Mouse (Mus musculus) brown adipose tissue, adult 24 weeks (tissue): ENCODE measurements around the gene Myo5a. TPM values are rescaled to one million over a fixed set of nuclear protein-coding genes. Genes with fewer than 3 reads are reported as not detected.
A peak's percentile ranks its signal among the peaks of the same experiment; 100 is the strongest.
"Not testable (repeated sequence)": the region's sequence is repeated elsewhere in the genome, so short reads cannot be mapped to it uniquely, and the experiment has no call there.

ENCODE experiments used
- H3K27ac ChIP-seq: fragments of 200-500 bp; replicated peaks from 2 replicates; pipeline ENCODE4 v1.5.1; 2012; ENCODE audit warnings: low read depth, mild to moderate bottlenecking, low read length
- H3K4me1 ChIP-seq: fragments of 200-500 bp; 2 replicates; pipeline ENCODE4 v1.6.1; 2012; ENCODE audit warnings: low read length, mixed read lengths; ENCODE audit not compliant: control insufficient read depth, insufficient read depth, insufficient read length
- H3K4me3 ChIP-seq: fragments of 200-500 bp; 2 replicates; pipeline ENCODE4 v1.5.1; 2012; ENCODE audit warnings: low read depth, mild to moderate bottlenecking, low read length, moderate library complexity; ENCODE audit not compliant: insufficient read depth
- polyA plus RNA-seq: library from polyadenylated mRNA; stranded (reverse); fragments of >200 nt; gene quantifications from 2 replicates; pipeline ENCODE4 v1.2.4, GENCODE M21; 2012; ENCODE audit not compliant: missing spikeins, insufficient read depth, insufficient read length

Myo5a gene
- polyA plus RNA-seq, 1 experiment: 66.6 TPM

- Histone ChIP-seq H3K27ac (no peak overlapping the region), H3K4me1 (no peaks in the 10 kb centered on the region), H3K4me3 (no peak overlapping the region)
Observed at GRCm38 (mm10) chr9:75243052-75243451, 172.2 kb downstream of the Myo5a start.

- Histone ChIP-seq H3K4me1 (no peaks in the 10 kb centered on the region), H3K4me3 (no peak overlapping the region), H3K27ac (no peak overlapping the region)
Observed at GRCm38 (mm10) chr9:75243730-75244406, 173.1 kb downstream of the Myo5a start.

GRCm38 (mm10) chr9:75244527-75244926 is 173.7 kb downstream of the Myo5a start:
- Histone ChIP-seq H3K4me3 (no peak overlapping the region), H3K27ac (no peak overlapping the region), H3K4me1 (no peaks in the 10 kb centered on the region)

- H3K4me1 ChIP-seq: no peaks in the 10 kb centered on the region
- no peak overlapping the region for H3K4me3 ChIP-seq
- H3K27ac ChIP-seq: no peak overlapping the region
Observed at GRCm38 (mm10) chr9:75246080-75246930, 175.5 kb downstream of the Myo5a start.

GRCm38 (mm10) chr9:75247870-75248269 is 177.1 kb downstream of the Myo5a start:
- Histone ChIP-seq H3K4me3 (no peak overlapping the region), H3K4me1 (no peaks in the 10 kb centered on the region), H3K27ac (no peak overlapping the region)

GRCm38 (mm10) chr9:75248359-75248758 is 177.5 kb downstream of the Myo5a start:
- no peaks in the 10 kb centered on the region for H3K4me1 ChIP-seq
- H3K27ac ChIP-seq: no peak overlapping the region
- no peak overlapping the region for H3K4me3 ChIP-seq

GRCm38 (mm10) chr9:75248874-75249273 is 178.1 kb downstream of the Myo5a start:
- Histone ChIP-seq H3K27ac (no peak overlapping the region), H3K4me1 (peaks cover 3% of the 10 kb centered on the region; the same call in 1 of the 2 replicates), H3K4me3 (no peak overlapping the region)

GRCm38 (mm10) chr9:75253158-75253557 is 182.3 kb downstream of the Myo5a start:
- H3K27ac ChIP-seq, H3K4me3 ChIP-seq: not testable (repeated sequence)
- H3K4me1 ChIP-seq: peaks cover 17% of the 10 kb centered on the region

- H3K27ac ChIP-seq: 0 out of 2 replicates have a peak overlapping the region, but pooled peaks have one; percentile 19
- no peak overlapping the region for H3K4me3 ChIP-seq
- peaks cover 17% of the 10 kb centered on the region for H3K4me1 ChIP-seq
Observed at GRCm38 (mm10) chr9:75253766-75254165, 183.0 kb downstream of the Myo5a start.

- peaks cover 17% of the 10 kb centered on the region for H3K4me1 ChIP-seq
- no peak overlapping the region for H3K4me3 ChIP-seq
- 0 out of 2 replicates have a peak overlapping the region, but pooled peaks have one; percentile 12 for H3K27ac ChIP-seq
Observed at GRCm38 (mm10) chr9:75254196-75254955, 183.6 kb downstream of the Myo5a start.

GRCm38 (mm10) chr9:75255820-75256545 is 185.2 kb downstream of the Myo5a start:
- Histone ChIP-seq H3K4me3 (no peak overlapping the region), H3K4me1 (peaks cover 17% of the 10 kb centered on the region), H3K27ac (no peak overlapping the region)

- Histone ChIP-seq H3K27ac (no peak overlapping the region), H3K4me3 (no peak overlapping the region), H3K4me1 (peaks cover 15% of the 10 kb centered on the region)
Observed at GRCm38 (mm10) chr9:75258792-75259191, 188.0 kb downstream of the Myo5a start.

- H3K4me1 ChIP-seq: peaks cover 9% of the 10 kb centered on the region; the same call in 1 of the 2 replicates
- no peak overlapping the region for H3K4me3 ChIP-seq
- H3K27ac ChIP-seq: no peak overlapping the region
Observed at GRCm38 (mm10) chr9:75259656-75260055, 188.8 kb downstream of the Myo5a start.

GRCm38 (mm10) chr9:75261332-75261872 is 190.6 kb downstream of the Myo5a start:
- Histone ChIP-seq H3K4me3 (no peak overlapping the region), H3K4me1 (no peaks in the 10 kb centered on the region), H3K27ac (no peak overlapping the region)
